Mouse (Mus musculus): ENCODE measurements around the gene Gpr3. TPM values are rescaled to one million over a fixed set of nuclear protein-coding genes. Genes with fewer than 3 reads are reported as not detected.

Gpr3 gene
- polyA plus RNA-seq, 1 experiment from 2014 or later, result not detected

- no peak for ATAC-seq (ENCODE audit: insufficient read depth)
- Histone ChIP-seq H3K27me3 (peaks cover 8% of the 10 kb centered on the region; the same call in 1 of the 2 replicates), H3K4me1 (replicated peaks) (peaks cover 8% of the 10 kb centered on the region), H3K36me3 (replicated peaks) (no peaks in the 10 kb centered on the region), H3K4me3 (replicated peaks) (no peak overlapping the region), H3K9ac (no peak overlapping the region), H3K9me3 (replicated peaks) (no peaks in the 10 kb centered on the region), H3K4me2 (no peak overlapping the region), H3K27ac (replicated peaks) (no peak overlapping the region)
- 30% methylated on average over 10 of the region's 10 CpGs for WGBS (ENCODE audit: insufficient replicate concordance)
These were observed 21.1 kb upstream of the Gpr3 start for GRCm38 (mm10) chr4:133233285-133233976.

GRCm38 (mm10) chr4:133229582-133229981, 17.2 kb upstream of the Gpr3 start:
- Histone ChIP-seq H3K4me2 (no peak overlapping the region), H3K9ac (no peak overlapping the region), H3K27me3 (peaks cover 15% of the 10 kb centered on the region; the same call in 1 of the 2 replicates), H3K36me3 (replicated peaks) (no peaks in the 10 kb centered on the region), H3K4me3 (replicated peaks) (no peak overlapping the region), H3K27ac (replicated peaks) (no peak overlapping the region), H3K9me3 (replicated peaks) (no peaks in the 10 kb centered on the region), H3K4me1 (replicated peaks) (no peaks in the 10 kb centered on the region)
- 68% methylated on average over 8 of the region's 8 CpGs for WGBS (ENCODE audit: insufficient replicate concordance)
- no peak for ATAC-seq (ENCODE audit: insufficient read depth)

- H3K4me3 ChIP-seq (replicated peaks), result no peak overlapping the region
- H3K9ac ChIP-seq, result no peak overlapping the region
- no peak overlapping the region for H3K27ac ChIP-seq (replicated peaks)
- ATAC-seq (ENCODE audit: insufficient read depth), result no peak
- WGBS (ENCODE audit: insufficient replicate concordance), result 47% methylated on average over 8 of the region's 8 CpGs
- H3K36me3 ChIP-seq (replicated peaks), result no peaks in the 10 kb centered on the region
- no peaks in the 10 kb centered on the region for H3K9me3 ChIP-seq (replicated peaks)
- no peak overlapping the region for H3K4me2 ChIP-seq
- H3K27me3 ChIP-seq, result peaks cover 34% of the 10 kb centered on the region
- H3K4me1 ChIP-seq (replicated peaks), result no peaks in the 10 kb centered on the region
These were observed 15.3 kb upstream of the Gpr3 start for GRCm38 (mm10) chr4:133227636-133228035.

GRCm38 (mm10) chr4:133226073-133226472, 13.7 kb upstream of the Gpr3 start:
- ATAC-seq (ENCODE audit: insufficient read depth), result no peak
- H3K27me3 ChIP-seq, result peaks cover 50% of the 10 kb centered on the region
- no peak overlapping the region for H3K27ac ChIP-seq (replicated peaks)
- H3K4me1 ChIP-seq (replicated peaks), result no peaks in the 10 kb centered on the region
- H3K4me2 ChIP-seq, result no peak overlapping the region
- no peaks in the 10 kb centered on the region for H3K36me3 ChIP-seq (replicated peaks)
- H3K4me3 ChIP-seq (replicated peaks), result no peak overlapping the region
- no peak overlapping the region for H3K9ac ChIP-seq
- WGBS (ENCODE audit: insufficient replicate concordance), result 68% methylated on average over 10 of the region's 10 CpGs
- no peaks in the 10 kb centered on the region for H3K9me3 ChIP-seq (replicated peaks)

GRCm38 (mm10) chr4:133223875-133224274, 11.5 kb upstream of the Gpr3 start:
- Histone ChIP-seq H3K27me3 (peaks cover 64% of the 10 kb centered on the region), H3K4me2 (no peak overlapping the region), H3K27ac (replicated peaks) (no peak overlapping the region), H3K4me1 (replicated peaks) (peaks cover 5% of the 10 kb centered on the region; the same call in 1 of the 2 replicates), H3K9me3 (replicated peaks) (no peaks in the 10 kb centered on the region), H3K9ac (no peak overlapping the region), H3K4me3 (replicated peaks) (no peak overlapping the region), H3K36me3 (replicated peaks) (no peaks in the 10 kb centered on the region)
- 54% methylated on average over 5 of the region's 5 CpGs for WGBS (ENCODE audit: insufficient replicate concordance)
- no peak for ATAC-seq (ENCODE audit: insufficient read depth)

- Histone ChIP-seq H3K4me2 (no peak overlapping the region), H3K4me1 (replicated peaks) (peaks cover 5% of the 10 kb centered on the region; the same call in 1 of the 2 replicates), H3K4me3 (replicated peaks) (no peak overlapping the region), H3K36me3 (replicated peaks) (no peaks in the 10 kb centered on the region), H3K27me3 (peaks cover 81% of the 10 kb centered on the region), H3K9ac (no peak overlapping the region), H3K27ac (replicated peaks) (no peak overlapping the region), H3K9me3 (replicated peaks) (no peaks in the 10 kb centered on the region)
- WGBS (ENCODE audit: insufficient replicate concordance), result 70% methylated on average over 8 of the region's 8 CpGs
- no peak for ATAC-seq (ENCODE audit: insufficient read depth)
These were observed 9.4 kb upstream of the Gpr3 start for GRCm38 (mm10) chr4:133221701-133222100.

- H3K27me3 ChIP-seq, result peaks cover 76% of the 10 kb centered on the region
- H3K36me3 ChIP-seq (replicated peaks), result no peaks in the 10 kb centered on the region
- no peaks in the 10 kb centered on the region for H3K9me3 ChIP-seq (replicated peaks)
- no peak for ATAC-seq (ENCODE audit: insufficient read depth)
- no peak overlapping the region for H3K27ac ChIP-seq (replicated peaks)
- H3K9ac ChIP-seq, result no peak overlapping the region
- peaks cover 5% of the 10 kb centered on the region; the same call in 1 of the 2 replicates for H3K4me1 ChIP-seq (replicated peaks)
- peak overlapping the region; percentile 18 for H3K4me3 ChIP-seq (replicated peaks)
- WGBS (ENCODE audit: insufficient replicate concordance), result 6% methylated on average over 25 of the region's 25 CpGs
- H3K4me2 ChIP-seq, result peak overlapping the region; percentile 56
These were observed 8.3 kb upstream of the Gpr3 start for GRCm38 (mm10) chr4:133220656-133221055.

GRCm38 (mm10) chr4:133218745-133219144, 6.4 kb upstream of the Gpr3 start:
- no peak overlapping the region for H3K9ac ChIP-seq
- no peak for ATAC-seq (ENCODE audit: insufficient read depth)
- no peak overlapping the region for H3K4me3 ChIP-seq (replicated peaks)
- H3K27me3 ChIP-seq, result peaks cover 85% of the 10 kb centered on the region
- no peak overlapping the region for H3K27ac ChIP-seq (replicated peaks)
- 40% methylated on average over 3 of the region's 3 CpGs for WGBS (ENCODE audit: insufficient replicate concordance)
- H3K4me2 ChIP-seq, result no peak overlapping the region
- H3K9me3 ChIP-seq (replicated peaks), result no peaks in the 10 kb centered on the region
- H3K36me3 ChIP-seq (replicated peaks), result no peaks in the 10 kb centered on the region
- H3K4me1 ChIP-seq (replicated peaks), result peaks cover 5% of the 10 kb centered on the region; the same call in 1 of the 2 replicates

- no peak overlapping the region for H3K4me3 ChIP-seq (replicated peaks)
- WGBS (ENCODE audit: insufficient replicate concordance), result 5% methylated on average over 5 of the region's 5 CpGs
- ATAC-seq (ENCODE audit: insufficient read depth), result no peak
- peaks cover 13% of the 10 kb centered on the region for H3K4me1 ChIP-seq (replicated peaks)
- no peak overlapping the region for H3K4me2 ChIP-seq
- H3K36me3 ChIP-seq (replicated peaks), result no peaks in the 10 kb centered on the region
- H3K9me3 ChIP-seq (replicated peaks), result no peaks in the 10 kb centered on the region
- no peak overlapping the region for H3K27ac ChIP-seq (replicated peaks)
- H3K27me3 ChIP-seq, result peaks cover 85% of the 10 kb centered on the region
- H3K9ac ChIP-seq, result no peak overlapping the region
These were observed 5.3 kb upstream of the Gpr3 start for GRCm38 (mm10) chr4:133217641-133218040.

GRCm38 (mm10) chr4:133213661-133214060, 1.3 kb upstream of the Gpr3 start:
- ATAC-seq (ENCODE audit: insufficient read depth), result no peak
- Histone ChIP-seq H3K27me3 (peaks cover 87% of the 10 kb centered on the region), H3K4me1 (replicated peaks) (peaks cover 19% of the 10 kb centered on the region), H3K4me3 (replicated peaks) (no peak overlapping the region), H3K4me2 (no peak overlapping the region), H3K9ac (no peak overlapping the region), H3K36me3 (replicated peaks) (no peaks in the 10 kb centered on the region), H3K9me3 (replicated peaks) (no peaks in the 10 kb centered on the region), H3K27ac (replicated peaks) (no peak overlapping the region)
- WGBS (ENCODE audit: insufficient replicate concordance), result 26% methylated on average over 10 of the region's 10 CpGs

GRCm38 (mm10) chr4:133213268-133213590, 893 bp upstream of the Gpr3 start:
- H3K36me3 ChIP-seq (replicated peaks), result no peaks in the 10 kb centered on the region
- no peak for ATAC-seq (ENCODE audit: insufficient read depth)
- H3K27me3 ChIP-seq, result peaks cover 87% of the 10 kb centered on the region
- WGBS (ENCODE audit: insufficient replicate concordance), result 4% methylated on average over 9 of the region's 9 CpGs
- no peaks in the 10 kb centered on the region for H3K9me3 ChIP-seq (replicated peaks)
- H3K4me3 ChIP-seq (replicated peaks), result 0 out of 2 replicates have a peak overlapping the region, but pooled peaks have one; percentile 62
- peak overlapping the region; percentile 88; the same call in 1 of the 2 replicates for H3K4me2 ChIP-seq
- peaks cover 19% of the 10 kb centered on the region for H3K4me1 ChIP-seq (replicated peaks)
- no peak overlapping the region for H3K9ac ChIP-seq
- no peak overlapping the region for H3K27ac ChIP-seq (replicated peaks)
